Mouse (Mus musculus) cerebellum, adult 11 months (tissue): ENCODE results near the gene Noct.
"Not testable (repeated sequence)": the region's sequence is repeated elsewhere in the genome, so short reads cannot be mapped to it uniquely, and the experiment has no call there.

Source experiments
- DNase-seq: peaks from one replicate; pipeline ENCODE4 v3.0.0; 2022

Noct gene

GRCm38 (mm10) chr3:51224363-51225225, at the start of gene Noct:
TSS of gene Noct (plus strand) at chr3:51224447.
- DNase-seq = peak; percentile 92

- DNase-seq = no peak
Observed at GRCm38 (mm10) chr3:51178158-51178557, 46.1 kb upstream of the Noct start.

GRCm38 (mm10) chr3:51179460-51180146, 44.6 kb upstream of the Noct start:
- no peak for DNase-seq

GRCm38 (mm10) chr3:51180341-51180940, 43.8 kb upstream of the Noct start:
- DNase-seq = no peak

GRCm38 (mm10) chr3:51182455-51182854, 41.8 kb upstream of the Noct start:
- no peak for DNase-seq

- not testable (repeated sequence) for DNase-seq
Observed at GRCm38 (mm10) chr3:51183508-51183907, 40.7 kb upstream of the Noct start.

GRCm38 (mm10) chr3:51183967-51184366, 40.3 kb upstream of the Noct start:
- DNase-seq = not testable (repeated sequence)

- DNase-seq = no peak
Observed at GRCm38 (mm10) chr3:51184715-51185114, 39.5 kb upstream of the Noct start.

- no peak for DNase-seq
Observed at GRCm38 (mm10) chr3:51185406-51185805, 38.8 kb upstream of the Noct start.

GRCm38 (mm10) chr3:51194075-51194474, 30.2 kb upstream of the Noct start:
- DNase-seq = no peak

- no peak for DNase-seq
Observed at GRCm38 (mm10) chr3:51195321-51195720, 28.9 kb upstream of the Noct start.

GRCm38 (mm10) chr3:51195736-51196135, 28.5 kb upstream of the Noct start:
- DNase-seq = no peak

- no peak for DNase-seq
Observed at GRCm38 (mm10) chr3:51196724-51197111, 27.5 kb upstream of the Noct start.

GRCm38 (mm10) chr3:51197112-51197731, 27.0 kb upstream of the Noct start:
- DNase-seq = no peak

GRCm38 (mm10) chr3:51198291-51198690, 26.0 kb upstream of the Noct start:
- DNase-seq = no peak

- DNase-seq = no peak
Observed at GRCm38 (mm10) chr3:51199130-51199529, 25.1 kb upstream of the Noct start.

- no peak for DNase-seq
Observed at GRCm38 (mm10) chr3:51200311-51200710, 23.9 kb upstream of the Noct start.

- no peak for DNase-seq
Observed at GRCm38 (mm10) chr3:51200894-51201293, 23.4 kb upstream of the Noct start.

GRCm38 (mm10) chr3:51201986-51202385, 22.3 kb upstream of the Noct start:
- no peak for DNase-seq

GRCm38 (mm10) chr3:51202491-51202987, 21.7 kb upstream of the Noct start:
- no peak for DNase-seq

GRCm38 (mm10) chr3:51203906-51204305, 20.3 kb upstream of the Noct start:
- no peak for DNase-seq

GRCm38 (mm10) chr3:51204441-51204840, 19.8 kb upstream of the Noct start:
- DNase-seq = no peak

- no peak for DNase-seq
Observed at GRCm38 (mm10) chr3:51204897-51205296, 19.4 kb upstream of the Noct start.
